Mouse (Mus musculus): ENCODE measurements around the gene Lrrc4. TPM values are rescaled to one million over a fixed set of nuclear protein-coding genes. Genes with fewer than 3 reads are reported as not detected.

Gene Lrrc4
- total and polyA plus RNA-seq, 2 experiments from 2014 or later, result 6.0 to 59.8 TPM

DNA sequence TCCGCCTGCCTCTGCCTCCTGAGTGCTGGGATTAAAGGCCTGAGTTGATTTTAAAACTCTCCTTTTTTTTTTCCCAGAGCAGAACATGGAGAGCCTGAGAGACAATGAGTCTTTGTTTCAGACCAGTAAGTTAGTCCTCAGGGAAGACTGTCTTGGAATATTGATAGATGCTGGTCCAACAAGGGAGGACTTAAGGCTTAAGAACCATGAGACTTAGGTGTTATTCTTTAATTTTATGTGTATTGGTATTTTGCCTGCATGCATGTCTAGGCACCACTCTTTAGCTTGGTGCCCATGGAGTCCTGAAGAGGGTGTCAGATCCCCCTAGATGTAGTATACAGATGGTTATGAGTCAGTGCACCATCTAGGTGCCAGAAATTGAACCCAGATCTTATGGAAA is 156.9 kb downstream of the Lrrc4 start:
- DNase-seq (ENCODE audit: low spot score), result no peak
- Histone ChIP-seq H3K4me2 (ENCODE audit: low read depth, low read length) (no peak overlapping the region), H3K4me3 (ENCODE audit: low read length) (no peak overlapping the region), H3K9me3 (ENCODE audit: low read length) (no peaks in the 10 kb centered on the region), H3K27ac (no peak overlapping the region), H3K4me1 (ENCODE audit: insufficient read depth, low read length) (no peaks in the 10 kb centered on the region), H3K27me3 (ENCODE audit: insufficient read depth, low read length) (no peaks in the 10 kb centered on the region), H3K36me3 (ENCODE audit: insufficient read depth, low read length) (no peaks in the 10 kb centered on the region), H3K9ac (replicated peaks; ENCODE audit: low read length) (no peak overlapping the region)
- no peak for ATAC-seq
- 96% methylated on average over 1 of the region's 1 CpGs for WGBS
- TF ChIP-seq CTCF (IDR thresholded peaks at IDR 0.05; ENCODE audit: low read depth), result no peak

DNA sequence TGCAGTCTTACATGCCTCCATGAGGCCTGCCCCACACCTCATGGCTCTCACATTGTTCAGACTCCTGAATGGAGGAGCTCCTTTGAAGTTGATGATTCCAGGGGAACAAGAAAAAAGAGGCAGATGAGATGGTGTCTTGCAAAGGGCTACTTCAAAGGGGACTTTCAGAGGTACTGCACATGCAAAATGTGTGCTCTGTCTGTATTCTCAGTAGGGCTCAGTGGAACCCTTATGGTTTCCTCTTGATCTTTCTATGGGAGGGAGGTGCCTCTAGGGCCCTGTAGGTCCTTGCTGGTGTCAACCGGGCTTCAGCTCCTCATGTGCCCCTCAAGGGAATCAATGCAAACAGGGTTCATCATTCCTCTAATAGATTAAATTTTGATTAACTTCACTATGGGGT is 159.2 kb downstream of the Lrrc4 start:
- H3K4me2 ChIP-seq (ENCODE audit: low read depth, low read length), result no peak overlapping the region
- DNase-seq (ENCODE audit: low spot score) (no peak), ATAC-seq (no peak)
- no peaks in the 10 kb centered on the region for H3K4me1 ChIP-seq (ENCODE audit: insufficient read depth, low read length)
- H3K27me3 ChIP-seq (ENCODE audit: insufficient read depth, low read length), result no peaks in the 10 kb centered on the region
- H3K9ac ChIP-seq (replicated peaks; ENCODE audit: low read length), result no peak overlapping the region
- no peak for TF ChIP-seq CTCF (IDR thresholded peaks at IDR 0.05; ENCODE audit: low read depth)
- 63% methylated on average over 1 of the region's 1 CpGs for WGBS
- H3K36me3 ChIP-seq (ENCODE audit: insufficient read depth, low read length), result no peaks in the 10 kb centered on the region
- H3K4me3 ChIP-seq (ENCODE audit: low read length), result no peak overlapping the region
- no peaks in the 10 kb centered on the region for H3K9me3 ChIP-seq (ENCODE audit: low read length)
- no peak overlapping the region for H3K27ac ChIP-seq

DNA sequence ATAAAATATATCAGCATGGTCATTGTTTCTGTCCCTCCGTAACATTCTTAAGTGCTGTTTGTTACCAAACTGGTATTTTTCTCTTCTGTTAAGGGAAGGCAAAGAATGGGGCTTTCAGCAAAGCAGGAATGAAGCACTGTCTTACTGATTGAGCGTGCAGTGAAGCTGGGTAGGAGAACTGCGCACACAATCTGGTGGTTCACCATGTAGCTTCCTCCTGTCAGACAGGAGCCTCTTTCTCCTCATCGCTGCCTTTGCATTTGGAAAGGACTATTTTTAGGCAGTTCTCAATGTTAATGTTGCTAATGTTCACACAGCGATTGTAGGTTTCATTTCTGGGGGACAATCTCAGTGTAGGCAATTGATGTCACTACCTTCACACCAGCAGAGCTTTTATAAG is 162.3 kb downstream of the Lrrc4 start:
- Histone ChIP-seq H3K27ac (no peak overlapping the region), H3K27me3 (ENCODE audit: insufficient read depth, low read length) (no peaks in the 10 kb centered on the region), H3K36me3 (ENCODE audit: insufficient read depth, low read length) (no peaks in the 10 kb centered on the region), H3K4me1 (ENCODE audit: insufficient read depth, low read length) (no peaks in the 10 kb centered on the region), H3K4me3 (ENCODE audit: low read length) (no peak overlapping the region), H3K9ac (replicated peaks; ENCODE audit: low read length) (no peak overlapping the region), H3K9me3 (ENCODE audit: low read length) (no peaks in the 10 kb centered on the region), H3K4me2 (ENCODE audit: low read depth, low read length) (no peak overlapping the region)
- DNase-seq (ENCODE audit: low spot score), result no peak
- ATAC-seq, result no peak
- 82% methylated on average over 5 of the region's 5 CpGs for WGBS
- no peak for TF ChIP-seq CTCF (IDR thresholded peaks at IDR 0.05; ENCODE audit: low read depth)

DNA sequence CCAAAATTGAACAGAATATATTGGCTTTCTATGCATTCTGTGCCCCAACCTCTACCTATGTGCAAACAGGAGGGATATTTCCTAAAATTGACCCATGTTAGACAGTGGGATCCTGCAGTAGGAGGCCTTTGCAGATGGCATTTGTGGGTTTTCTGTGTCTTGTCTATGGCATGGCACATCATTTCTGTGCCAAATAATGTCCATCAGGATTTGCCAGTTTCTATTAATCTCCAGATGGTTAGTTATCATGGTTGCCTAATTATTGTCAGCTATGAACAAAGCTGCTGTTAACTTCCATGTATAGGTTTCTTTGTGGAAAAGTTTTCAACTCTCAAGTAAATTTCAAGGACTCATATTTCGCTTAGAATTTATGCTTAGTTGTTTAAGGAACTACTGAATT is 164.0 kb downstream of the Lrrc4 start:
- no peaks in the 10 kb centered on the region for H3K36me3 ChIP-seq (ENCODE audit: insufficient read depth, low read length)
- 97% methylated on average over 1 of the region's 1 CpGs for WGBS
- H3K27me3 ChIP-seq (ENCODE audit: insufficient read depth, low read length), result no peaks in the 10 kb centered on the region
- no peak overlapping the region for H3K4me3 ChIP-seq (ENCODE audit: low read length)
- H3K27ac ChIP-seq, result no peak overlapping the region
- no peak overlapping the region for H3K4me2 ChIP-seq (ENCODE audit: low read depth, low read length)
- no peak overlapping the region for H3K9ac ChIP-seq (replicated peaks; ENCODE audit: low read length)
- no peak for TF ChIP-seq CTCF (IDR thresholded peaks at IDR 0.05; ENCODE audit: low read depth)
- no peaks in the 10 kb centered on the region for H3K4me1 ChIP-seq (ENCODE audit: insufficient read depth, low read length)
- no peaks in the 10 kb centered on the region for H3K9me3 ChIP-seq (ENCODE audit: low read length)
- ATAC-seq (no peak), DNase-seq (ENCODE audit: low spot score) (no peak)

DNA sequence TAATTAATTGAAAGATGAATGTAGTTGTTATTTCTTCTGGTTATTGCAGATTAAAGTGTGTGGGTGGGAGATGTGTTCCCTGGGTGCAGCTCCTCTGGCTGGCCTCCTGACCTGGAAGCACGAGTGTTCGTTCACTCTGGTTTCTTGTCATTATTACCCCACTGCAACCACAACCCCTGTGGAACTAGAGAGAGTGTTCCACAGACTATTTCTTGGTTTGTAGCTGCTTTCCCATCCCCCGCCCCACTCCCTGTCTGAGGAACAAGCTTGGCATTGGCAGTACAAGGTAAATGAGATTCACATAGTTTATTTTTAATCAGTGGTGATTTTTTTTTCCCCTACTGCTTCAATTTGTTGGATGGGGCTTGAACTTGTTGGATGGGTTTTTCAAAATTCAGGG is 166.8 kb downstream of the Lrrc4 start:
- WGBS, result 68% methylated on average over 3 of the region's 3 CpGs
- Histone ChIP-seq H3K9me3 (ENCODE audit: low read length) (no peaks in the 10 kb centered on the region), H3K4me3 (ENCODE audit: low read length) (no peak overlapping the region), H3K9ac (replicated peaks; ENCODE audit: low read length) (no peak overlapping the region), H3K36me3 (ENCODE audit: insufficient read depth, low read length) (no peaks in the 10 kb centered on the region), H3K4me2 (ENCODE audit: low read depth, low read length) (no peak overlapping the region), H3K4me1 (ENCODE audit: insufficient read depth, low read length) (no peaks in the 10 kb centered on the region), H3K27me3 (ENCODE audit: insufficient read depth, low read length) (no peaks in the 10 kb centered on the region), H3K27ac (no peak overlapping the region)
- DNase-seq (ENCODE audit: low spot score) (no peak), ATAC-seq (no peak)
- no peak for TF ChIP-seq CTCF (IDR thresholded peaks at IDR 0.05; ENCODE audit: low read depth)

DNA sequence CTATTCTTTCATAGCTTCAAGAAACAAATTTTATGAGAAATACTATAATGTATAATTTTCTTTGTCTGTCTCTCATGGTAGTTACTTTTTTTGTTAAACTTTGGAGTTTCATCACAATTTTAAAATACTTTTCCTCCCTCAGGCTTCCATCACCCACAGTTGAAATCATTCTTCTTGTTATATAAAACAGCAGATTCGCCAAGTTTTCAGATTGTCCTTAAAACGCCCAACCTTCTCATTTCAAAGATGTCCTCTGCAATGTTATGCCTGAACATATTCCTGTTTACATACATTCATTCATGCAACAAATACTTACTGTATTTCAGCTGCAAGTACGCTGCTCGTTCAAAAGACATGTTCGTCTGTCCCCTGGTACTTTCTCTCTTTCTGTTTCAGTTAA is 167.9 kb downstream of the Lrrc4 start:
- H3K27ac ChIP-seq, result no peak overlapping the region
- no peak for TF ChIP-seq CTCF (IDR thresholded peaks at IDR 0.05; ENCODE audit: low read depth)
- no peaks in the 10 kb centered on the region for H3K9me3 ChIP-seq (ENCODE audit: low read length)
- no peak for ATAC-seq
- H3K4me1 ChIP-seq (ENCODE audit: insufficient read depth, low read length), result no peaks in the 10 kb centered on the region
- H3K9ac ChIP-seq (replicated peaks; ENCODE audit: low read length), result no peak overlapping the region
- no peak overlapping the region for H3K4me2 ChIP-seq (ENCODE audit: low read depth, low read length)
- no peaks in the 10 kb centered on the region for H3K36me3 ChIP-seq (ENCODE audit: insufficient read depth, low read length)
- H3K4me3 ChIP-seq (ENCODE audit: low read length), result no peak overlapping the region
- WGBS, result 86% methylated on average over 5 of the region's 5 CpGs
- no peaks in the 10 kb centered on the region for H3K27me3 ChIP-seq (ENCODE audit: insufficient read depth, low read length)
- DNase-seq (ENCODE audit: low spot score), result no peak

DNA sequence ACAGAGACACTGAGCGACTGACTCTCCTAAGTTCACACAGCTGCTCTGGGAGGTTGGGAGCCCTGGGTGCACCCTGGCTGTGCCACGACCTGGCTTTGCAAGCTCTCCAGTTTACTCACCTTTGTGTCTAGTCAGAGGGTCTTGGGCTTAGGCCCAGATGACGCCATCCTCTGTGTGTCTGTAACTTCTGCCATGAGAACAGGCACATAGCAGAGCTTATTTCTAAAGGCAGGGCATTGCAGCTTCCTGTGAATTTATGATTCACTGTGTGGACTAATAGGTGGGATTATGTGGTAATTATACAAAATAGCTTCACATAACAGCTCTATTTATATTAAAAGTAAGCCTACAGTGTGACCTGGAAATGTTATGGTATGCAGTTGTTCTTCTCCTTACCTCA is 168.5 kb downstream of the Lrrc4 start:
- H3K36me3 ChIP-seq (ENCODE audit: insufficient read depth, low read length), result no peaks in the 10 kb centered on the region
- no peaks in the 10 kb centered on the region for H3K9me3 ChIP-seq (ENCODE audit: low read length)
- no peaks in the 10 kb centered on the region for H3K4me1 ChIP-seq (ENCODE audit: insufficient read depth, low read length)
- no peaks in the 10 kb centered on the region for H3K27me3 ChIP-seq (ENCODE audit: insufficient read depth, low read length)
- H3K9ac ChIP-seq (replicated peaks; ENCODE audit: low read length), result no peak overlapping the region
- no peak overlapping the region for H3K4me3 ChIP-seq (ENCODE audit: low read length)
- 76% methylated on average over 3 of the region's 3 CpGs for WGBS
- DNase-seq (ENCODE audit: low spot score) (no peak), ATAC-seq (no peak)
- TF ChIP-seq CTCF (IDR thresholded peaks at IDR 0.05; ENCODE audit: low read depth), result no peak
- H3K27ac ChIP-seq, result no peak overlapping the region
- no peak overlapping the region for H3K4me2 ChIP-seq (ENCODE audit: low read depth, low read length)

All from hindbrain, postnatal 0 days (tissue).